Mouse (Mus musculus) MEL (cell line): ENCODE measurements around the gene Wdr91.

Experiments
- BHLHE40 ChIP-seq: IDR thresholded peaks from 2 replicates; pipeline ENCODE4 v1.6.1; 2012; ENCODE audit warnings: low read depth, mild to moderate bottlenecking, inconsistent platforms, low read length, improper control_type of control experiment, borderline replicate concordance
- GATA1 ChIP-seq: IDR thresholded peaks from 2 replicates; pipeline ENCODE4 v1.6.1; 2011; ENCODE audit warnings: low read depth, low read length, improper control_type of control experiment
- NELFE ChIP-seq: IDR thresholded peaks from 2 replicates; pipeline ENCODE4 v1.6.1; 2011; ENCODE audit warnings: low read depth, low read length, improper control_type of control experiment
- POLR2A ChIP-seq, 2 experiments: IDR thresholded peaks; 2 replicates each; pipeline ENCODE4 v1.6.1; 2011 to 2012; ENCODE audit warnings: low read length in 2 of 2, mild to moderate bottlenecking in 2 of 2, control low read depth in 1 of 2, improper control_type of control experiment in 1 of 2, low read depth in 1 of 2, moderate library complexity in 1 of 2; ENCODE audit not compliant: control insufficient read depth in 1 of 2, insufficient read depth in 1 of 2, poor library complexity in 1 of 2
- RAD21 ChIP-seq: IDR thresholded peaks from 2 replicates; pipeline ENCODE4 v1.6.1; 2011; ENCODE audit warnings: mild to moderate bottlenecking, low read depth, low read length, improper control_type of control experiment
- SIN3A ChIP-seq: IDR thresholded peaks from 2 replicates; pipeline ENCODE4 v1.6.1; 2012; ENCODE audit warnings: low read length, improper control_type of control experiment, inconsistent platforms
- USF2 ChIP-seq, 2 experiments: IDR thresholded peaks; 2 replicates each; pipeline ENCODE4 v1.6.1; 2011 to 2012; ENCODE audit warnings: improper control_type of control experiment in 2 of 2, low read length in 2 of 2, borderline replicate concordance in 1 of 2, inconsistent platforms in 1 of 2, low read depth in 1 of 2, mild to moderate bottlenecking in 1 of 2; ENCODE audit not compliant: insufficient read depth in 1 of 2

DNA sequence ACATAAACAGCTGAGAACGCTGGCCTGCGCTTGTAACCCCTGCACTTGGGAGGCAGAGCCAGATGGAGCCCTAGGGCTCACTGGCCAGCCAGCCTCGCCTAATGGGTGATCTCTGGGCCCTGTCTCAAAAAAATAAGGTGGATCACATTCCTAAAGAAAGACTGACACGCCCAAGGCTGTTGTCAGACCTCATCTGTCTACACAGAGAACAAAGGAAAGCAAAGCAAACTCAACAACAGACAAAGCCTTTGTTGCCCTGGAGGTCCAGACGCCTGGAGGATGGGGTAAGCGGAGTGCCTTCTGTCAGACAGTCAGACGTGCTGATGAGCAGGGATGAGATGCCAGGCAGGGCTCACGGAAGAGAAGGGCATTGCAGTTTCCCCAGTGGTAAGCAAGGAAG lies 43.9 kb downstream of the Wdr91 start:
- no peak for TF ChIP-seq SIN3A
- TF ChIP-seq RAD21 = no peak
- TF ChIP-seq GATA1 = no peak
- TF ChIP-seq NELFE = no peak
- TF ChIP-seq POLR2A (IDR thresholded peaks at IDR 0.05; ENCODE audit: control insufficient read depth in 1 of 2, insufficient read depth in 1 of 2, low read depth in 1 of 2, low read length in 2 of 2, poor library complexity in 1 of 2) = no peak
- no peak for TF ChIP-seq USF2 (IDR thresholded peaks at IDR 0.05; ENCODE audit: borderline replicate concordance in 1 of 2, insufficient read depth in 1 of 2, low read depth in 1 of 2, low read length in 2 of 2)
- TF ChIP-seq BHLHE40 = no peak
